Mouse (Mus musculus): ENCODE results near the gene Ccdc81.

The Ccdc81 gene

DNA sequence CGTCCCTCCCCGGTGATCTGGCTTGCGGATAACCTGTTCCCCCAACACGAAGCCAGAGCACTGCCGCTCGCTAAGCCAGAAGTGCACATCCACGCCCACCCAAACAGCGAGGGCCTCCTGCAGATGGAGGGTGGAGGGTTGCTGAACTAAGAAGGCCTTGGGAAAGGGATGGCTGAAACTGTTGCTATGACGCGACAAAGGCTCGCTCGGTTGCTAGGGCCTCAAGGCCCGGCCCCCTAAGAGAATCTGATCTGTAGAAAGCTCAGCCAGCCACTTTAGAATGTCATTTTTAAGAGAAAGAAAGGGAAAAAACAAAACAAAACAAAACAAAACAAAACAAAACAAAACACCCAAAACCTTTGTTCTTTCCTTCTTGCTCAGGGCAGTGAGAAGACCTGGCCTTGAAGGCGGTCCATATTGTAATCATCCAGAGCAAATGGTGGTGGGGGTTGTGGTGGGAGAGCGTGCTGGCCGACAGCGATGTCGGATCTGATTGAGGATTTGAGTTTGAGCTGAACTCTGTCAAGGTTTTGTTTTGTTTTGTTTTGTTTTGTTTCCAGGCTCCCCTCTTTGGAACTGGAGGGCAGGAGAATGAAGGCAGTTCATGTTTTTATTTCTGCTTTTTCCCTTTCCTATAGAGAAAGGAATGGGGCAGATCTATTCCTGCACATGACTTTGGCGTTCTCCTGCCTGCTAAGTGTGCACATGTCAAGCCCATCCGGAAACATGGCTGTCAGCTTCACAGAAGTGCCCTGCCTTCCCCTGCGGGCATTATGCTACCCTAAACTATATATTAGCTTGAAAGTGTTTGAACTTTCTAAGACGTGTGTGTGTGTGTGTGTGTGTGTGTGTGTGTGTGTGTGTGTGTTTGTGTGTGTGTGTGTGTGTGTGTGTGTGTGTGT is at the start of gene Ccdc81:
Gene Ccdc81 (minus strand): TSS at position 188 of the 902 bp plus-strand sequence.
- no peak for DNase-seq (ENCODE audit: low read depth)

GRCm38 (mm10) chr7:89949403-89949802 is 46.0 kb upstream of the Ccdc81 start:
- no peak for DNase-seq (ENCODE audit: low read depth)

- DNase-seq (ENCODE audit: low read depth) = peak; percentile 68
These were observed 44.6 kb upstream of the Ccdc81 start for GRCm38 (mm10) chr7:89948026-89948425.

GRCm38 (mm10) chr7:89940571-89941463 is 37.4 kb upstream of the Ccdc81 start, which contains the start of gene Hikeshi:
TSS of gene Hikeshi (minus strand) at chr7:89941204.
- peak; percentile 97 for DNase-seq (ENCODE audit: low read depth)

GRCm38 (mm10) chr7:89939497-89940353 is 36.3 kb upstream of the Ccdc81 start:
- DNase-seq (ENCODE audit: low read depth) = peak; percentile 30

DNA sequence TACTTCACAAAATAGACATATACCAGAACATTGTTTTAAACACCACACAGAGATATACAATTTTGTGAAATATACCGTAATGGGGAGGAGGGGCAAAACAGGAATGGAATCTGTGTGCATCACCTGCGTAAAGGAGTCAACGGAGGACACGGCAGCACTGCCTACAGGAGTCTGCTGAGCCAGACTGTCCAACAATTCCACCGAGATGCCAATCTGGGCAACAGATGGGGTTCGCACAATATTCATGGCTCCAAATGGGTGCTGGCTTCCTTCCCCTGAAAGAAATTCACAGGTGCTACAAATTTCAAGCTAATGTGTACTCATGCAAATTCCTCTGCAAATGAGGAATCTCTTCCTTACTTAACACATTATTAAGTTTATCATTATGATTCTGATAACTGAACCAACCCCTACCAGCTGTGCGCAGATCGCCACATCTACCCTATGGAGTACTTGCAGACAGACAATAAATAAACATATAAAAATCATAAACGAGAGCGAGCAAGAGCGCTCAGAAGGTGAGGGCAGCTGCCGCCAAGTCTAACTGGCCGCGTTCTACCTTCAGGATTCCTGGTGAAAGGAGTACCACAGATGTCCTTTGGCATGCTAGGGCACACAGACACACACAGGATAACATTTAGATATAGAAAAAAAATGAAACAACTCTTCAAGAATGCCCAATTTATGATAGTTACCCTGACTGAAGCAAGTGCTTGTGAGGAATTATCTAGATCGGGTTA is 20.2 kb upstream of the Ccdc81 start:
- no peak for DNase-seq (ENCODE audit: low read depth)

DNA sequence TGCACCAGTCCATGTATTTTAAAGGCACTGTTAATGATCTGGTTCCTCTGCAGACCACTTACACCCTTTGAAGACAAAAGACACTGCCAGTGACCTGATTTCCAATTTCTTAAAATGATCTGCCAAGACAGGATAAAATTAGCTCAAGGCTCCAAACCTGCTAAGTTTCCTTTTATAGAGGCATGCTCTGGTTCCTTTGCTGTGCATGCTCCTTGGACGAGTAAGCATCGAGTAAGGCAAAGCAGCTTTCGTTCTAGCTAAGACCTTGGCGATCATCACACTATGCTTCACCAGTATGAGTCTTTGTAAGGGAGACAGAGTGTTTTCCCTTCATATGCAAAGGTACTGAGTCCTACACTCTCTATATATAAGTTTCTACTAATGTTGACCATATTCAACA is 14.3 kb upstream of the Ccdc81 start:
- DNase-seq (ENCODE audit: low read depth) = peak; percentile 59

DNA sequence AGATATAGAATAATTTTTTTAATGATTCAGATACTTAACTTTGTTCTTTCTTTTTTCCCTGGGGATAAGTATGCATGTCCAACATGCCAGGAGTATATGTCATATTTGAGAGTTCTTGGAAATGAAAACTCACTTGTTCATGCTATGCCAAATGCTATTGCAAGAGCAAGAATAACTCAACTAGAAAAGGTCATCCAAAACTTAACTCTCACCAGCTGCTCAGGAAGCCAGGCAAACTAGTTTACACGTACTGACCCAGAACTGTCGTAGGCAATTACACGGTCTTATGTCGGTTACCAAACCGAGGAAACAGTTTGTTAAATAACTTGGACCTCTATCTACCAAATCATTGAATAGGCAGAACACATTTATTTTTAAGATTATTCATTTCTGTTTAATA is 13.3 kb upstream of the Ccdc81 start:
- peak; percentile 91 for DNase-seq (ENCODE audit: low read depth)

DNA sequence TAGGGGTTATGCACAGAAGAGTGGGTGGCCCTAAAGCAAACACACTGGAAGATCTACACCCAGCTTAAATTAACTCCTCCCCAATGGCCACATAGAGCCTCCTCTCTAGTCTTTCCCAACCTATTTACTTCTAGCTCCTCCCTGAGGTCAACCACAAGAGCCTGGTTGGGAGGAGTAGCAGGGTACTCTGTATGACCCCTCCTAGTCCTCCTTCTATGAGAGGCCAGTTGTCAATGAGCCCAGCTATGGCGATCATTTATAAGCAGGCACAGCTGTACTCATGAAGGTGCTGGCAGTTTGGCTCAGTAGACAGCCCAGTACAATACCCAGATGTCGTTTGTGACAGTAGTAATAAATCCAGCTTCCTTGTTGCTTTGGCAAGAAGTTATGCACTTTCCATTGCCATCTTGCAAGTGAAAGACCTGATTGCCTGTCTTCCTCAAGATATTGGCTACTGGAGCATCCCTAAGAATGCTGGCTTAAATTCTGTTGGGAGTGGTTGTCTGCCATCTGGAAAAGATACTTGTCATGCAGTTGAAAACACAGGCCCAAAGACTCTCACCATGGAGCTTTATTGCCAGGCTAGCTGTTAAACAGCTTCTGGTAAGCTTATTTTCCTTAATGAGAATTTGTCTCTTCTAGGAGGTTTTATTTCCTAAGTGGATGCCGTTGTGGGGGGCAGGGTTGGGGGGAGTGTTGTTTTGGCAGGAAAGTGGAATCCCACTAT is 10.2 kb upstream of the Ccdc81 start:
- peak; percentile 24 for DNase-seq (ENCODE audit: low read depth)

DNA sequence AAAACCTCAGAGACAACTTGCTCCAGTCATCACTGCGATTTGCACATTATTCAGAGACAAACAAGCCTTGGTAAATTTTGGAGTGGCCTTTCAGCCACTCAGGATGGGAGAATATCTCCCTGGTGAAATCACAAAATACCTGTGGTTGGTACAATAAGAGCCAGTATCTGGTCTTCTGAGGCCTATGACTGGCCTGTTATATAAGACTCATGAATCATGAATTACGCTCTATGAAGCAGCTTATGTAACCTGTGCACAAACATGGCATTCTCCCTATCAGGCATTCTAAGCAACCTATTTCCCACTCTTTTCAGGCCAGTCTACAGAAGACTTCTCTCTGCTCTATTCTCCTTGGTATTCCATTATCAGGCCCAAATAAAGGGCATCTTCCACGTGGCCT is 8.9 kb upstream of the Ccdc81 start:
- no peak for DNase-seq (ENCODE audit: low read depth)

DNA sequence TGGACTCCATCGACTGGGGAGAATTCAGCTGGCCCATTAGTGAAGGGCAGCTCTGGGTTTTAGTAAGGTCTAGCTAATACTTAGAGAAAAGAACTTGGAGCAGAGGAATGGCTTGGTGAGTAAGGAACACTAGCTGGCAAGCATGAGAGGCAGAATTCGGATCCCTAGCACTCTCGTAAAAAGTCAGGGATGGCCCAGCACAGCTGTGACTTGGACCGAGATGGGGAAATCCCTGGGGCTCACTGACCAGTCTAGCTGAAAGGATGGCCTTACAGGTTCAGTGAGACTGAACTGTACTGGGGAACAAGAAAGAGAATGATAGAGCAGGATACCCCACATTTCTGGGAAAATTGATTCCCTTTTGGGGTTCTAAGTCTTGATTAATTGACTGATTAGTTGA is 6.3 kb upstream of the Ccdc81 start:
- DNase-seq (ENCODE audit: low read depth) = no peak

GRCm38 (mm10) chr7:89908899-89909621 is 5.6 kb upstream of the Ccdc81 start:
- DNase-seq (ENCODE audit: low read depth) = no peak

- DNase-seq (ENCODE audit: low read depth) = peak; percentile 43
These were observed 5.0 kb upstream of the Ccdc81 start for GRCm38 (mm10) chr7:89908421-89908820.

DNA sequence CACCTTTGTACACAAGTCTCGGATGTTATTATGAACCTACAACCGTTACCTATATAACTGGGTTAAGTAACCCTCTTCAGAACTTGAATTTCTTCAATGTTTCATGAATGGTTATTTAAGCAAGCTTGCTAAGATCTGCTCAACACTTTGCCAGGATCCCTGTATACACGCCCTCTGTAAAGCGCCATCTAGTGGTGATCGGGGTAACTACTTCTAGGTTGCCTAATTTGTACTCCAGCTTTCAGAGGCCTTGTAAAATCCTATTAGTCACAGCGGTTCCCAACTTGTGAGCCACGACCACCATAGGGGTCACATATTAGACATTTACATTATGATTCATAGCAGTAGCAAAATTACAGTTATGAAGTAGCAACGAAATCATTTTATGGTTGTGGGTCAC is 4.5 kb upstream of the Ccdc81 start:
- DNase-seq (ENCODE audit: low read depth) = peak; percentile 93

- no peak for DNase-seq (ENCODE audit: low read depth)
These were observed 422 bp downstream of the Ccdc81 start for GRCm38 (mm10) chr7:89903007-89903406.

DNA sequence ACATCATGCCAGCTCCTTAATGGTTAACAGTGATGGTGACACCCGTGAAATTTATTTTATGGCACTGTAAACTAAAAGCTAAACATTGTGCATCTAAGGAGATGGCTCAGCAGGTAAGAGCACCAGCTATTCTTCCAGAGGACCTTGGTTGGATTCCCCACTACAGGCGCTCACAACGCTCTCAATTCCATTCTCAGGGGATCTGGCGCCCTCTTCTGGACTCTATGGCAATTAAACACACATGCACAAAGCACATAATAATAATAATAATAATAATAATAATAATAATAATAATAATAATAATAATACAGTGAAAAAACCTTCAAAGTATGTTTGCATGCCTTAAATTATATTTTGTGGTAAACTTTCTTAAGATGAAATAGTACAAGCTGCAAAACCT is 11.6 kb downstream of the Ccdc81 start:
- DNase-seq (ENCODE audit: low read depth) = peak; percentile 51

- no peak for DNase-seq (ENCODE audit: low read depth)
These were observed 12.0 kb downstream of the Ccdc81 start for GRCm38 (mm10) chr7:89891412-89891811.

GRCm38 (mm10) chr7:89884551-89884950 is 18.9 kb downstream of the Ccdc81 start:
- DNase-seq (ENCODE audit: low read depth) = peak; percentile 54

DNA sequence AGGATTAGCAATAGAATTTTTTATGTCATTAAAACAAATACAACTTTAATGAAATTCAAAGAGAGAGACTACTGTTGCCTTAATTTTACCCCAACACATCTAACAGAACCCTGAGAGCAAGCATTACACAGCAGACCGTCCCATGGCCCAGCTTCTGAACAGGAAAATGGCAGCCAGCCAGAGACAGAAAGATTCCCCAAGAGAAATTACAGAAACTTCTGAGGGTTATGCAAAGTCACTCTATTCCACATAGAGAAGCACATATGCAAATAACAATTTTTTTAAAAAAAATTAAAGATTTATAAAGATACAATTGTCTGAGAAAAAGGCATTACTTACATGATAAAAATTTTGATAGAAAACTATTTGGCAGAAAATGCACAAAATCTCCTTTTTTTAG is 23.7 kb downstream of the Ccdc81 start:
- DNase-seq (ENCODE audit: low read depth) = no peak

DNA sequence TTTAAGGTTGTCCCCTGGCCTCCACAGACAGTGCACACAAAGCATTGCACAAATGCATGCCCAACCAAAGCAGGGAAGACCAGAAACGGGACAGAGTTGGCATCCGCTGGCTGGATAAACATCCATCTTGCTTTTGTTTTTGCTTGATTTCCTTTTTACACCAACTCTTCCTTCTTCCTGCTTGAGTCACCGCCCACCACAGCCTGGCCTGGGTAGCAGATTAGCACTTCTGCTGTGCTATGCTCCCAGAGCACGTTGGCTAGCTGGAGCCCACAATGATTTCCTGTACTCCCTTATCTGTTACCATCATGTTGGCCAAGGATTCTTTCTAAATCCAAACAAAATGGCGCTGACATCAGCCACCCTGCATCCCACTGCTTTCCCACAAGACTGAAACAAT is 36.2 kb downstream of the Ccdc81 start:
- DNase-seq (ENCODE audit: low read depth) = no peak

Data from NIH3T3 (cell line).